Mouse (Mus musculus): ENCODE measurements around the gene Mrvi1. TPM values are rescaled to one million over a fixed set of nuclear protein-coding genes. Genes with fewer than 3 reads are reported as not detected.

Mrvi1 gene
- polyA plus RNA-seq, 1 experiment from 2014 or later, result 1.9 TPM

DNA sequence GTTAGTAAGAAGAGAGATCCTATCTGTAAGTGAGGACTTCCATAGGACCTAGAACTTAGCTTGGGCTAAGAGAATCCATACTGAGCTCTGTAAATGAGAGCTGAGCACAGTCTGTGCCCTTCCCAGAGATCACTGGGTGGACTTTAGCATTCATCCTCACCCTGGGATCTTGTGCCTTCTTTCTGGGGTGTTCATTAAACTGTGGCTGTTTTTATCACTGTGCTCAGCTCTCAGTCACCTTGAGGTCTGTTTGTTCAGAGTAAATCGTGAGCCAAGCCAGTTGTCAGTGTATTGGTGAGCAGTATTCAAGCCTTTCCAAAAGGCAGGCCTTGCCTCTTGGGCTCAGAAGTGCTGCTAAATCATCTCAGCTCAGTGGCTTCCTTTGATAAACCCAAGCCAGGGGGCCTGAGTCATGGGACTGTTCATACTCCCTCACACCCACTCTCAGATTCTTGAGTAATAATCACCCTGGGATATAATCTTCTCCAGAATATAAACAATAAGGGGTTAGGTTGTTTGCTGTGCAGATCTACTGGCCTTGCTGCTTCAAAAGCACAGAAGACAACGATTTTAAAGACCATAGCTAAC is 100.4 kb downstream of the Mrvi1 start:
- Histone ChIP-seq H3K9me3 (ENCODE audit: control insufficient read depth, low read length) (no peaks in the 10 kb centered on the region), H3K36me3 (ENCODE audit: control insufficient read depth, insufficient read depth, low read length) (no peaks in the 10 kb centered on the region), H3K27me3 (ENCODE audit: control insufficient read depth, insufficient read depth, low read length) (no peaks in the 10 kb centered on the region), H3K9ac (ENCODE audit: low read length) (no peak overlapping the region), H3K4me3 (ENCODE audit: low read depth, low read length) (no peak overlapping the region), H3K27ac (ENCODE audit: low read depth, low read length) (no peak overlapping the region), H3K4me2 (no peak overlapping the region), H3K4me1 (ENCODE audit: control insufficient read depth, insufficient read depth, low read length) (no peaks in the 10 kb centered on the region)
- 88% methylated on average over 2 of the region's 2 CpGs for WGBS
- DNase-seq (ENCODE audit: low spot score, missing footprints), result no peak
- ATAC-seq (ENCODE audit: low FRiP score), result no peak

DNA sequence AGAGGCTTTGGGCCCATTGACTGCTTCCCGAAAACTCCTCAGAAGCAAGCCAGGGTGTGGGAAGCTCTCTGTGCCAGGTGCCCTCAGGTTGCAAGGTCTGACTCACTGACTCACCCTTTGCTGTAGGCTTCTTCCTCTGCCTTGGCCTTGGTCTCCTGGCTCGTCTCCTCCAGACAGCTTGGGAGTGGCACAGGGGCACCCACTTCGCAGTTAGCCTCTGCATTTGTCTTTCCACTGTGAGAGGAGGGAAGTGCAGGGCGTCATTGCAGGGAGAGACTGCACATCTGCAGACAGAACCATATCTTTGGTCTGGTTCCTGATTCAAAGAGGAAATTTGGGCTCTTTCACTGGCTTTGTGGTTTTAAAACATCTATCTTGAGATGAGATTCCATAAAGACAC is 104.2 kb downstream of the Mrvi1 start:
- Histone ChIP-seq H3K9ac (ENCODE audit: low read length) (no peak overlapping the region), H3K27me3 (ENCODE audit: control insufficient read depth, insufficient read depth, low read length) (no peaks in the 10 kb centered on the region), H3K4me3 (ENCODE audit: low read depth, low read length) (no peak overlapping the region), H3K36me3 (ENCODE audit: control insufficient read depth, insufficient read depth, low read length) (no peaks in the 10 kb centered on the region), H3K4me2 (no peak overlapping the region), H3K4me1 (ENCODE audit: control insufficient read depth, insufficient read depth, low read length) (no peaks in the 10 kb centered on the region), H3K27ac (ENCODE audit: low read depth, low read length) (no peak overlapping the region), H3K9me3 (ENCODE audit: control insufficient read depth, low read length) (no peaks in the 10 kb centered on the region)
- 89% methylated on average over 4 of the region's 4 CpGs for WGBS
- DNase-seq (ENCODE audit: low spot score, missing footprints) (no peak), ATAC-seq (ENCODE audit: low FRiP score) (no peak)

DNA sequence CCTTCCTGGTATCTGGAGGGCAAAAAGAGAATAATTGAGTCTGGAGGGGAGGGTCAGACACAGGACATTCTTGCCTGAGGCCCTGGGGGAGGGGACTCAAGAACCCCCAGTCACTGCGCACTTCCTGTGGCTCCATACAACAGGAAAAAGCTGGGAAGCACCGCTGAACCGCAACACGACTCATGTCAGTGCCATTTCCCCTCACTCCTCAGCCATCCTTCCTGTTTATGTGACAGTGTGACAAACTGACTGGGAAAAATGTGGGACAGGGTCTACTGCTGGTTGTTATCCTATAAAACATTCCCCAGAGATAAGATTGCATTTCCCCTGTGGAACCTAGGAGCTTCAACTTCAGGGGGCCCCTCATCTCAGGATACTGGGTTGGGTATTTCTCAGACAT is 105.3 kb downstream of the Mrvi1 start:
- H3K9ac ChIP-seq (ENCODE audit: low read length), result no peak overlapping the region
- no peaks in the 10 kb centered on the region for H3K27me3 ChIP-seq (ENCODE audit: control insufficient read depth, insufficient read depth, low read length)
- DNase-seq (ENCODE audit: low spot score, missing footprints) (no peak), ATAC-seq (ENCODE audit: low FRiP score) (no peak)
- no peaks in the 10 kb centered on the region for H3K9me3 ChIP-seq (ENCODE audit: control insufficient read depth, low read length)
- H3K4me3 ChIP-seq (ENCODE audit: low read depth, low read length), result no peak overlapping the region
- H3K4me2 ChIP-seq, result no peak overlapping the region
- no peak overlapping the region for H3K27ac ChIP-seq (ENCODE audit: low read depth, low read length)
- no peaks in the 10 kb centered on the region for H3K36me3 ChIP-seq (ENCODE audit: control insufficient read depth, insufficient read depth, low read length)
- WGBS, result 86% methylated on average over 4 of the region's 4 CpGs
- no peaks in the 10 kb centered on the region for H3K4me1 ChIP-seq (ENCODE audit: control insufficient read depth, insufficient read depth, low read length)

DNA sequence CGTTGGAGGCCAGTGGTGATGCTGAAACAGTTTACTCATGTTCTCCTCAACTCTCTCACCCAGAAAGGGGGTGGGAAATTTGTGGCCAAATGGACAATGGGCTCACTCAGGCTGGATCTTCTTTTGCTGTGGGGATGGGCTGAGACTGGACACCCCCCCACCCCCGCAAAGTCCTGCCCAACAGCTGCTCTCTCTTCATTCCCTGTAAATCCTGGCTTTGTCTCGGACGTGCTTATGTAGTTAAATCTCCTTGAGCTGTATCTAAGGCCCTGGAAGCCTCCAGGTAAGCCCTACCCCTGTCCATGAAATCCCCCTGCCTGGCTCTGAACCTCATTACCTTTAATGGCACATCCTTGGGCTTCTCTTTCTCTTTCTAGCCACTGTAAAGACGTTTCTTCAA is 113.5 kb downstream of the Mrvi1 start:
- DNase-seq (ENCODE audit: low spot score, missing footprints) (no peak), ATAC-seq (ENCODE audit: low FRiP score) (no peak)
- no peaks in the 10 kb centered on the region for H3K27me3 ChIP-seq (ENCODE audit: control insufficient read depth, insufficient read depth, low read length)
- H3K36me3 ChIP-seq (ENCODE audit: control insufficient read depth, insufficient read depth, low read length), result no peaks in the 10 kb centered on the region
- no peaks in the 10 kb centered on the region for H3K9me3 ChIP-seq (ENCODE audit: control insufficient read depth, low read length)
- 63% methylated on average over 5 of the region's 5 CpGs for WGBS
- no peak overlapping the region for H3K27ac ChIP-seq (ENCODE audit: low read depth, low read length)
- H3K4me2 ChIP-seq, result no peak overlapping the region
- H3K9ac ChIP-seq (ENCODE audit: low read length), result no peak overlapping the region
- H3K4me1 ChIP-seq (ENCODE audit: control insufficient read depth, insufficient read depth, low read length), result no peaks in the 10 kb centered on the region
- no peak overlapping the region for H3K4me3 ChIP-seq (ENCODE audit: low read depth, low read length)

DNA sequence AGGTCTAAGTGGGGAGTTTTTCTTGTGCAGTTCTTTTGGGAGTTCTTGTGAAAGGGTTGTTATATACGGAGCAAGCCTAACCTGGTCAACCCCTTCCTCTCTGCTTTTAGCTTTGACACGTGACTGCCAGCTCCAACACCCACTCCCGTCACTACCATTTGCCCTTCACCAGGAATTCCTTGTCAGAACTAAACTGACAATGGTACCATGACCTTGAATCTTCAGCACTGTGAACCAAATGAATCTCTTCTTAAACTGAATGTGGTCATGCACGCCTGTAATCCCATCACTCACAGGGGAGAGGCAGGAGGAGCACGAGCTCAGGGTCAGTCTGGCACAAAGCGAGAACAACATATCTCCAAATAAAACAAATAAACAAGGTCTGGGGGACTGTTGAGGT is 115.1 kb downstream of the Mrvi1 start:
- Histone ChIP-seq H3K9ac (ENCODE audit: low read length) (no peak overlapping the region), H3K4me1 (ENCODE audit: control insufficient read depth, insufficient read depth, low read length) (no peaks in the 10 kb centered on the region), H3K27ac (ENCODE audit: low read depth, low read length) (no peak overlapping the region), H3K9me3 (ENCODE audit: control insufficient read depth, low read length) (no peaks in the 10 kb centered on the region), H3K4me3 (ENCODE audit: low read depth, low read length) (no peak overlapping the region), H3K4me2 (no peak overlapping the region), H3K36me3 (ENCODE audit: control insufficient read depth, insufficient read depth, low read length) (no peaks in the 10 kb centered on the region), H3K27me3 (ENCODE audit: control insufficient read depth, insufficient read depth, low read length) (no peaks in the 10 kb centered on the region)
- ATAC-seq (ENCODE audit: low FRiP score) (no peak), DNase-seq (ENCODE audit: low spot score, missing footprints) (no peak)
- WGBS, result 86% methylated on average over 6 of the region's 6 CpGs

DNA sequence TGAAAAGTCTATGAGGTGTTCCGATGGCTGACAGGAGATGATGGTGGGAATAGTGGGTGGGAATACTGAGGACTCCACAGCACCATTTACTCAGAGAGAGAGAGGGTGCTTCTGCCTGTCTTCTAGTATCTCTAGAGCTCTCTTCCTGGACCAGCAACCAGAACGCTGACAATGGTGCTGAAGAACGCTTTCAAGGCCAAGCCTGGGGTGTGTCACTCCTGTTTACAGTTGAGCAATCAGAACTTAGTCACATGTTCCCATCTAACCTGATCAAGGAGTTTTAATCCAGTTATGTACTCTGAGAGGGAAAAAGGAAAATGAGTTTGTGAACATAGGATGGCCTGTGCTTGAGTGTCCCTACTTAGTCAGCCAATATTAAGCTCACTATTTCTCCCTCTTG is 116.2 kb downstream of the Mrvi1 start:
- Histone ChIP-seq H3K9me3 (ENCODE audit: control insufficient read depth, low read length) (no peaks in the 10 kb centered on the region), H3K36me3 (ENCODE audit: control insufficient read depth, insufficient read depth, low read length) (no peaks in the 10 kb centered on the region), H3K4me3 (ENCODE audit: low read depth, low read length) (no peak overlapping the region), H3K27ac (ENCODE audit: low read depth, low read length) (no peak overlapping the region), H3K4me1 (ENCODE audit: control insufficient read depth, insufficient read depth, low read length) (no peaks in the 10 kb centered on the region), H3K4me2 (no peak overlapping the region), H3K9ac (ENCODE audit: low read length) (no peak overlapping the region), H3K27me3 (ENCODE audit: control insufficient read depth, insufficient read depth, low read length) (no peaks in the 10 kb centered on the region)
- 93% methylated on average over 3 of the region's 3 CpGs for WGBS
- DNase-seq (ENCODE audit: low spot score, missing footprints), result no peak
- no peak for ATAC-seq (ENCODE audit: low FRiP score)

DNA sequence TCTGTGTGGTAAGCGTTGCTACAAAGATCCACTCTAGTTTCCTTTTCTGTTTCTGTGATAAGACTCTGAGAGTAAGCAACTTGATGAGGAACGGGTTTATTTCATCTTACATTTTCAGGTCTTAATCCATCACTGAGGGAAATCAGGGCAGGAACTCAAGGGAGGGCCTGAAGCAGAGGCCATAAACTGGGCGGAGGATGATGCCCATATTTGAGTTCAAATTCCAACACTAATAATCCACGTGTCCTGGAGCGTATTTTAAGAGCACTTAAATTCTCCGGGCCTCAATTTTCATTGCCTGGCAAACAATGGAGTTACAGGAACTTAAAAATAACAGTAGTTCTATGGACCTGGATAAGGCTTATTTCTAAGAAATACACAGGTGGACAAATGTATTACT is 116.7 kb downstream of the Mrvi1 start:
- Histone ChIP-seq H3K9ac (ENCODE audit: low read length) (no peak overlapping the region), H3K9me3 (ENCODE audit: control insufficient read depth, low read length) (no peaks in the 10 kb centered on the region), H3K4me2 (no peak overlapping the region), H3K27me3 (ENCODE audit: control insufficient read depth, insufficient read depth, low read length) (no peaks in the 10 kb centered on the region), H3K36me3 (ENCODE audit: control insufficient read depth, insufficient read depth, low read length) (no peaks in the 10 kb centered on the region), H3K4me1 (ENCODE audit: control insufficient read depth, insufficient read depth, low read length) (no peaks in the 10 kb centered on the region), H3K27ac (ENCODE audit: low read depth, low read length) (no peak overlapping the region), H3K4me3 (ENCODE audit: low read depth, low read length) (no peak overlapping the region)
- no peak for ATAC-seq (ENCODE audit: low FRiP score)
- WGBS, result 89% methylated on average over 6 of the region's 6 CpGs
- no peak for DNase-seq (ENCODE audit: low spot score, missing footprints)

DNA sequence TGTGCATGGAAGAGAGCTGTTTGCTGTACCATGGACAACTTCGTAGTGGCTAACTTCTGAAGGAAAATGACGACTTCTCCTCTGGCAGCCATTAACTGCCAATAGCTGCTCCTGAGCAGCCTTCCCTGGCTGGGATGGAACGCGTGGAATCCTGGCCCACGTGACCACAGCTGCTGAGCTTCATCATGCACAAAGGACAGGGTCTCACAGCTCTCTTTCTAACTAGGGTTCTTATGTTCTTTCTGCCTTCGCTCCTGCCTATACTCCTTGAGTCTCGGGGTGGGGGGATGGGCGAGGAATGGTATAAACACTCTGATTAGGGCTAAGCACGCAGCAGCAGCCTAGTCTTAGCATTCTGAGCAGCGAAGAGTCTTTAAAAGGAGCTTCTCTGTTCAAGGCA is 117.2 kb downstream of the Mrvi1 start:
- ATAC-seq (ENCODE audit: low FRiP score) (0 out of 2 replicates have a peak, but pooled peaks have one; percentile 22), DNase-seq (ENCODE audit: low spot score, missing footprints) (peak; percentile 88)
- H3K9me3 ChIP-seq (ENCODE audit: control insufficient read depth, low read length), result no peaks in the 10 kb centered on the region
- WGBS, result 48% methylated on average over 10 of the region's 10 CpGs
- H3K36me3 ChIP-seq (ENCODE audit: control insufficient read depth, insufficient read depth, low read length), result no peaks in the 10 kb centered on the region
- no peak overlapping the region for H3K4me2 ChIP-seq
- H3K9ac ChIP-seq (ENCODE audit: low read length), result no peak overlapping the region
- H3K4me3 ChIP-seq (ENCODE audit: low read depth, low read length), result no peak overlapping the region
- no peak overlapping the region for H3K27ac ChIP-seq (ENCODE audit: low read depth, low read length)
- no peaks in the 10 kb centered on the region for H3K27me3 ChIP-seq (ENCODE audit: control insufficient read depth, insufficient read depth, low read length)
- no peaks in the 10 kb centered on the region for H3K4me1 ChIP-seq (ENCODE audit: control insufficient read depth, insufficient read depth, low read length)

DNA sequence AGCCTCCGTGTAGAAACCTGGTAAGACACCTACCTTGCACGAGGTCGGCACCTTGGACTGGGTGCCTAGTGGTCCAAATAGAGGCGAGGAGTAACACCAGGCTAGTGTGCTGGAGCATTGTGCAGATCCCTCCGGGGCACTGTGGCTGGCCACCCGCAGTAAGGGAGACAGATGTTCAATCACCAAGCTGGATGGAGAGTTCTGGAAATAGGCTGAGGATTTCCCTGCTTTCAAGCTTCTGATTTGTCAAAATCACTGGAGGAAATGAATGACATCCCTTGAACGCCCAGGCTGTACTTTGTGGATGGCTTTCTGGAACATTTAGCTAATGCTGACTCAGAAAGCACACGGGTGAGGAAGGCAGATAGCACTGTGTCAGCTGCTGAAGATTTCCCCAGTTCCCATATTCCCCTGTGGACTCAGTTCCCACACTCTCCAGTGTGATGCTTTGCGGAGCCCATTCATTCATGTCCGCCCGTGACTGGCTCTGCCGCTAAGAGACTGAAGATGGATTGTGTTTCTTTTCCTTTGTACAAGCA is 119.4 kb downstream of the Mrvi1 start, which contains the start of gene Lyve1:
Gene Lyve1 (minus strand): TSS at position 489 of the 539 bp plus-strand sequence.
- Histone ChIP-seq H3K9ac (ENCODE audit: low read length) (no peak within 1 kb of the TSS), H3K4me3 (ENCODE audit: low read depth, low read length) (no peak within 1 kb of the TSS), H3K27me3 (ENCODE audit: control insufficient read depth, insufficient read depth, low read length) (no peaks in the 10 kb centered on the region), H3K27ac (ENCODE audit: low read depth, low read length) (no peak within 1 kb of the TSS), H3K9me3 (ENCODE audit: control insufficient read depth, low read length) (no peaks in the 10 kb centered on the region), H3K36me3 (ENCODE audit: control insufficient read depth, insufficient read depth, low read length) (no peaks in the 10 kb centered on the region), H3K4me1 (ENCODE audit: control insufficient read depth, insufficient read depth, low read length) (no peaks in the 10 kb centered on the region), H3K4me2 (no peak within 1 kb of the TSS)
- DNase-seq (ENCODE audit: low spot score, missing footprints) (no peak), ATAC-seq (ENCODE audit: low FRiP score) (no peak)
- WGBS, result 84% methylated on average over 12 of the region's 12 CpGs
